Mouse (Mus musculus) lung, postnatal 14 days (tissue): ENCODE results near the gene Atp5d.

ENCODE experiments used
- DNase-seq: peaks from one replicate; pipeline ENCODE4 v3.0.0; 2021

Gene Atp5d

DNA sequence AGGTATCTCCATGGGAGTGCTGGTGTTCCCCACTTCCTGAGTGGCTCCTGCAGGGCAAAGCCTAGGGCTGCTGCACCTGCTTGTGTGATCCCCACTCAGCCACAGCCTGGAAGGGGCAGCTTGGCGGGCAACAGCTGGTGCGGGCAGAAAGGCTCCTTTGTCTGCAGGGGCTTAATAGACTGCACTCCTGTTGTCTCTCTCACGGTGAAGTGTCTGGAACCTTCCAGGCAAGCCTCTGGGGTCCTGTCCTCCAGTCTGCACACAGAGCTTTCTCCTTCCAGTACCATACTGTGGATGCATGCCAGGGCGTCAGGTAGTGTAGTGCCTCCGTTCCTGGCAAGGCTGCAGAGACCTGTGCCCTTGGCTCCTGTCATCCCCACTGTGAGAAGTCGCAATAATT is 19.9 kb upstream of the Atp5d start:
- no peak for DNase-seq

DNA sequence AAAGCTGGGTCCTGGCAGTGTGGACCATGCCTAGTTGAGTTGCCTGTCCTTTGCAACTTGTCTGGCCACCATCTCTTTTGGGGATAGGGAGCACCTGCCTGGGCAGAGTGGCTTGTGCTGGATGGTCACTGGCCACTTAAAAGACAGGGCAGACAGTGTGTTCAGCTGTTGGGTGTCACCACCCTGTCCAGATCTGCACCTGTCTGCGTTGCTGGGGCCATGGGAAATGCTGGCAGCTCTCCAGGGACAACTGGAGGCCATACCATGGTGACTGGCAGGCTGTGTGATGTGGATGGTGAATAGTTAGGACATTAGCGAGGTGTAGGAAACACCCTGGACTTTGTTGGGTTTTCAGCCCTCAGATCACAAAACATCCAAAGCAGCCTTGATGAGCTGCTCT is 18.3 kb upstream of the Atp5d start:
- DNase-seq: no peak

DNA sequence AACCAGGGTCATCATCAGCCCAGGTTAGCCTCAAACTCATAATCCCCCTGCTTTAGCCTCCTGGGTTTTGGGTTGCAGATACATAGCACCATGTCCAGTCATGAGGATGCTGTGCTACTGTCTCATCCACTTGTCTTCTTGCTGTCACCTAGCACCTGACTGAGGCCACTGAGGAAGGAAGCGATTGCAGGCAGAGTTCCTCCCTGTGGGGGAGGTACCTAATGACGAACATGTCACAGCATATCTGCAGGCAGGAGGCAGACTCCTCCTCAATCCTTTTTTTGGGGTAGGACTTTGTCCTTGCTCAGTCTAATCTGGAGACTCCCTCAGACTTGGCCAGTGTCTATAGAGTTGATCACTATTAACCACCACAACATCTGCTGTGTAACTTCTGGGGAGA is 16.8 kb upstream of the Atp5d start:
- no peak for DNase-seq

DNA sequence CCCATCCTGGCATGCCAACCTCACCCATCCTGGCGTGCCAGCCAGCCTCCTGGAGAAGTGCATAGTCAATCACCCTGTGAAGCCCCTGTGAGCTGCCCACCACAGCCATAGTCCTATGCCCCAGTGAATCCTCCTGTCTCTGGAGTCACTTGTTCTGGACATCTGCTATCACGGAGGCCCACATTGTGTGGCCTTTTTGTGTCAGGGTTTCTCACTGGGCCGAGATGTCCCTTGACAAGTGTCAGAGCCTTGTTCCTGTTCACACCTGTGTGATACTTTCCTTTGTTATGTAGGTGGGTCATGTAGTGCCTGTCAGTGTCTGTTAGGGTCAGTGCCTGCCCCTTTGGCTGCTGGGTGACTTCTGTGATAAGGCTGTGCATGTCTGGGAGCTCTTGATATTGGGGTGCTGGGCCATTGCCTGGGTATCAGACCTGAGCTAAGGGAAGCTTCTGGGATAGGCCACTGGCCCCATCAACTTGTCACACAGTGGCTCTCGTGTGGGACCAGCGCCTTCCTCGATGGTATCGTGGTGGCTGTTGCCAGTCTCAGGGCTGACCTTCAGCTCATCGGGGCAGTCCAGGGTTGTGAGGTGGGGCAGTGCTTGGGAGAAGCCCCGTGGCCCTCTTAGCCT is 14.4 kb upstream of the Atp5d start:
- DNase-seq: no peak

GRCm38 (mm10) chr10:80127920-80128319 is 10.5 kb upstream of the Atp5d start:
- no peak for DNase-seq

DNA sequence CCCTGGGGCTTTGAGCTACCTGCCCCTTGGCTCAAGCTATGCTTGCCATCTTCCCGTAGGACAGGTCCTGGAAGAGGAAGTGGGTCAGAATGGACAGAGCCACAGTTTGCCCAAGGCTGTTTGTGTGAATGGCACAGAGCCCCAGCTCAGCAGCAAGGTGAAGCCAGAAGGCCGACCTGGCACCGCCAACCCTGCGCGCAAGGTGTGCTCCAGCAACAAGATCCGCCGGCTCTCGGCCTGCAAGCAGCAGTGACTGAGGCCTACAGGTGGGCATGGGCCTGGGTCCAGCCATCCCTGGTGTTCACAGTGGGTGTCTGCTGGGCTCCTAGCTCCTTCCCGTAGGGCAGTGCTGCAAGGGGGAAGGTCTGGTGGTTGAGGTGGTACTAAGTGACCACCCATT is 8.6 kb upstream of the Atp5d start:
- DNase-seq: no peak

GRCm38 (mm10) chr10:80130403-80131031 is 7.9 kb upstream of the Atp5d start:
- DNase-seq: no peak

DNA sequence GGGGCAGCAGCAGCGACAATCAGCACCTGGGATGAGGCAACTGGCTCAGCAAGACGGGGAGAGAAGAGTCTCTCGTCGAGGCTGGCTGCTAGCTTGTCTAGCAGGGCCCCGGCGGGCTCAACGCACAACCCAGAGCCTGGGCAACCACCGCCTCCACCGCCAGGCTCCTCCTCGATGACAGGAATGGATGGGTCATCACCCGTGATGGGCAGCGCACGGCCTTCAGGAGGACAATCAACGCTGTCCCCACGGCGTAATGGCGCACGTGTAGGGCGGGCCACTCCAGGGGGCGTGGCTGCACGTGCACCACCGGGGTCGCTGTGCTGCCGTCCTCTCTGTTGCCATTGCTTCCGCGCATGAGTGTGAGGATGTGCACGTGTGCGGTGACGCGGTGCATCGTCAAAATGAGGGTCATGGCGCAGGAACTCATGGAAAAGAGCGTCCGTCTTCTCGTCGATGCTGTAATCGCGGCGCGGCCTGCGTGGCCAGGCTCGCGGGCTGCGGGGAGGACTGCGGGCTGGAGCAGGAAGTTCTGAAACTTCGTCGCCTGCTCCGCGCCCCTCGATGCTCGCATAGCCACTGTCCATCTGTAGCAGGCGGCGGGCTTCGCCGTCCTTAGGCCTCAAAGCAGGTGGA is 7.0 kb upstream of the Atp5d start:
- DNase-seq: no peak

DNA sequence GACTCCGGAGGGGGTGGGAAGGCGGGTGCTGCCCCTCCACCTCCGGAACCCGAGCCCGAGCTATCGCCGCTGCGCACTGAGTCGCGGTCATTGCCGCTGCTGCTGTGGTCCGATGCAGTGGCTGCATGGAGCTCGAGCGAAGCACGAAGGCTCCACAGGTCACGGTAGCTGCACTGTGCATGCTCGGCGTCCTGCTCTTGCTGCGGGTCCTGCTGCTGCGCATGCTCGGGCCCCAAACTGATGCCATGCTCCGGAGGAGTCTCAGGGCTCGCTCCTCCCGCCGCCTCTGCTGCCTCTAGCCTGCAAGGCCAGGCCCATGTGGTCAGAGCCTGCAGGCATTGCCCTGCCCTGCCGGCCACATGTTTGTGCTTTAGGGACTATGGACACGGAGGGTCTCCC is 6.5 kb upstream of the Atp5d start:
- DNase-seq: no peak

GRCm38 (mm10) chr10:80133226-80133849 is 5.1 kb upstream of the Atp5d start:
- no peak for DNase-seq

DNA sequence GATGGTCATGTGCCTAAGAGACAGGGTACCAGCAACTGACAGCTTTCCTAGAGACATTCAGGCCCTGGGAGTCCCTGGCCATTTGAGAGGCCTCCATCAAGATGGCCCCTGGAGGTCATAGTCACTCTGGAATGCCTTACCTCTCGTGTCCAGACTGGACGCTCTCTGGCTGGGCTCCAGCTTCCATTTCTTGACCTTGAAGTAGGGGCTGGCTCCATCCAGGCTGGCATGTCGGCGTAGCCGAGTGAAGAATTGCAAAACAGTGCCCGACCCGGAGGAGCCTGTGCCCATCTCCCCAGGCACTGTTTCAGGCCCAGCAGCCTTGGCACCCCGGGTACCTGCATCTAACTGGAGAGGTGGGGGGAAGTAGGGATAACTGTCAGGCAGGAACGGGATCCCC is 4.0 kb upstream of the Atp5d start:
- DNase-seq: no peak

GRCm38 (mm10) chr10:80135161-80135560 is 3.3 kb upstream of the Atp5d start:
- DNase-seq: no peak

GRCm38 (mm10) chr10:80135641-80136040 is 2.8 kb upstream of the Atp5d start:
- no peak for DNase-seq

- no peak for DNase-seq
Measured at GRCm38 (mm10) chr10:80136179-80136951, 2.1 kb upstream of the Atp5d start.

GRCm38 (mm10) chr10:80136952-80137625 is 1.3 kb upstream of the Atp5d start:
- peak; percentile 42 for DNase-seq

- DNase-seq: no peak
Measured at GRCm38 (mm10) chr10:80137626-80138552, 543 bp upstream of the Atp5d start.

GRCm38 (mm10) chr10:80139439-80139775 is 975 bp downstream of the Atp5d start:
- no peak for DNase-seq

GRCm38 (mm10) chr10:80139975-80140665 is 1.7 kb downstream of the Atp5d start:
- no peak for DNase-seq

- no peak for DNase-seq
Measured at GRCm38 (mm10) chr10:80140666-80141035, 2.2 kb downstream of the Atp5d start, which contains the start of gene Cbarp. Gene Cbarp, minus strand, starts transcription at chr10:80140835.

- DNase-seq: peak; percentile 97
Measured at GRCm38 (mm10) chr10:80141243-80141642, 2.8 kb downstream of the Atp5d start.
